Mouse (Mus musculus) ES-E14 (cell line): Measurements from ENCODE around the gene Ocrl. TPM values are rescaled to one million over a fixed set of nuclear protein-coding genes. Genes with fewer than 3 reads are reported as not detected.

Experiments used
- DNase-seq: peaks from one replicate; pipeline ENCODE4 v3.0.0-alpha.2; 2013; ENCODE audit warnings: low read depth, low spot score
- H3K27ac ChIP-seq: 2 replicates; pipeline ENCODE4 v1.5.1; 2012; ENCODE audit warnings: low read depth, mild to moderate bottlenecking, low read length, moderate library complexity, mixed read lengths; ENCODE audit not compliant: poor library complexity, insufficient read depth, severe bottlenecking
- H3K36me3 ChIP-seq: 2 replicates; pipeline ENCODE4 v1.6.1; 2012; ENCODE audit warnings: mild to moderate bottlenecking, low read length, moderate library complexity, mixed read lengths; ENCODE audit not compliant: control insufficient read depth, poor library complexity, insufficient read depth, severe bottlenecking
- H3K4me1 ChIP-seq, 2 experiments: fragments of 150-350 bp in 1 of 2; sonication (generic) in 1 of 2; 2 replicates each; pipeline ENCODE4 v1.6.1; 2012; ENCODE audit warnings: low read length in 2 of 2, mild to moderate bottlenecking in 1 of 2, mixed read lengths in 1 of 2; ENCODE audit not compliant: control insufficient read depth in 2 of 2, insufficient read depth in 2 of 2, poor library complexity in 1 of 2
- H3K4me3 ChIP-seq, 2 experiments: fragments of 150-350 bp in 1 of 2; sonication (generic) in 1 of 2; 2 replicates each; pipeline ENCODE4 v1.5.1; 2012; ENCODE audit warnings: low read length in 2 of 2, low read depth in 1 of 2, mild to moderate bottlenecking in 1 of 2, mixed read lengths in 1 of 2; ENCODE audit not compliant: insufficient read depth in 1 of 2, poor library complexity in 1 of 2, severe bottlenecking in 1 of 2
- H3K9ac ChIP-seq: 2 replicates; pipeline ENCODE4 v1.6.1; 2012; ENCODE audit warnings: low read depth, mild to moderate bottlenecking, low read length, mixed read lengths; ENCODE audit not compliant: poor library complexity, insufficient read depth, severe bottlenecking
- H3K9me3 ChIP-seq: fragments of 150-350 bp; sonication (generic); 2 replicates; pipeline ENCODE4 v1.6.1; 2012; ENCODE audit warnings: low read depth, mild to moderate bottlenecking, low read length; ENCODE audit not compliant: control insufficient read depth, insufficient read depth
- CHD2 ChIP-seq: IDR thresholded peaks from 2 replicates; pipeline ENCODE4 v1.6.1; 2014; ENCODE audit warnings: mild to moderate bottlenecking, low read depth, low read length, inconsistent platforms
- HCFC1 ChIP-seq: IDR thresholded peaks from 2 replicates; pipeline ENCODE4 v1.6.1; 2012; ENCODE audit warnings: low read length, inconsistent platforms, borderline replicate concordance; ENCODE audit not compliant: insufficient read depth
- MAFK ChIP-seq: IDR thresholded peaks from 2 replicates; pipeline ENCODE4 v1.6.1; 2014; ENCODE audit warnings: mild to moderate bottlenecking, low read depth, low read length, inconsistent platforms; ENCODE audit not compliant: insufficient read depth
- ZC3H11A ChIP-seq: IDR thresholded peaks from 2 replicates; pipeline ENCODE4 v1.6.1; 2012; ENCODE audit warnings: low read depth, mild to moderate bottlenecking, inconsistent platforms, low read length, borderline replicate concordance
- ZNF384 ChIP-seq: IDR thresholded peaks from 2 replicates; pipeline ENCODE4 v1.6.1; 2012; ENCODE audit warnings: low read depth, low read length, inconsistent platforms
- in situ Hi-C, 2 experiments: fragments of 600-800 bp; cut with MboI; formaldehyde crosslinking; loops; one replicate each; pipeline ENCODE4 v1.15.1; 2025; ENCODE audit warnings: low sequenced_read_pairs in 2 of 2, inconsistent platforms in 1 of 2; ENCODE audit not compliant: unreplicated experiment in 2 of 2
- total RNA-seq: library from RNA; depleted of rRNA; stranded (reverse); fragments of 300-350 nt; gene quantifications from 2 replicates; pipeline ENCODE4 v1.2.3, GENCODE M21; 2012; rRNA removed

The Ocrl gene
- total RNA-seq, 1 experiment: 7.8 TPM

DNA sequence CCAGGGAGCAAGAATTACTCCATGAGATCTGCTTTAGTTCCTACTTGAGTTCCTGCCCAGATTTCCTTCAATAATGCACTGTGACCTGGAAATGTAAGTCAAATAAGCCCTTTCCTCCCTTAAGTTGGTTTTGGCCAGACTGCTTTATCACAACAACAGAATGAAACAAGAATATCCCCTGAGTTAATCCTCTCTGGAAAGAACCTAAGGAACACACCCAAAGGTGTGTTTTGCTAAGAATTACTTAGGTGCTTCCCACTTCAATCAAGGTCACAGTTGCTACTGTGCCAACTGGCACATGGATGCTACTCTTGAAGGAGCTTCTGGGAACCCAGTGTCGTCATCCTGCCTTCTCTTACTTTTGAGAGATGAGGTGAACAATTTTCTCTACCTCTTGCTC, 92.6 kb downstream of the Ocrl start:
- DNase-seq: no peak
- no peaks in the 10 kb centered on the region for H3K36me3 ChIP-seq
- in situ Hi-C loops: no loop called here

GRCm38 (mm10) chrX:48006062-48006461, 93.9 kb downstream of the Ocrl start:
- Histone ChIP-seq H3K4me1 (no peaks in the 10 kb centered on the region), H3K4me3 (no peak overlapping the region), H3K9ac (no peak overlapping the region), H3K27ac (no peak overlapping the region), H3K36me3 (no peaks in the 10 kb centered on the region), H3K9me3 (no peaks in the 10 kb centered on the region)
- no peak for DNase-seq
- in situ Hi-C loops: no loop called here
- no peak for TF ChIP-seq CHD2
- TF ChIP-seq ZNF384: no peak
- TF ChIP-seq HCFC1: no peak
- no peak for TF ChIP-seq MAFK
- TF ChIP-seq ZC3H11A: no peak

More for the DNA sequence above, 92.6 kb downstream of the Ocrl start:
- no peak overlapping the region for H3K27ac ChIP-seq
- H3K4me1 ChIP-seq: no peaks in the 10 kb centered on the region
- no peak overlapping the region for H3K4me3 ChIP-seq
- no peak overlapping the region for H3K9ac ChIP-seq
- no peak for TF ChIP-seq CHD2
- TF ChIP-seq HCFC1: no peak
- no peak for TF ChIP-seq ZC3H11A
- TF ChIP-seq ZNF384: no peak
- TF ChIP-seq MAFK: no peak
- no peaks in the 10 kb centered on the region for H3K9me3 ChIP-seq

- Histone ChIP-seq H3K27ac (no peak overlapping the region), H3K4me1 (no peaks in the 10 kb centered on the region), H3K36me3 (no peaks in the 10 kb centered on the region), H3K4me3 (no peak overlapping the region), H3K9me3 (no peaks in the 10 kb centered on the region), H3K9ac (no peak overlapping the region)
- no peak for DNase-seq
- no peak for TF ChIP-seq HCFC1
- no peak for TF ChIP-seq ZC3H11A
- TF ChIP-seq ZNF384: no peak
- no peak for TF ChIP-seq CHD2
- no peak for TF ChIP-seq MAFK
- in situ Hi-C loops: no loop called here
Measured at GRCm38 (mm10) chrX:48011656-48012055, 99.5 kb downstream of the Ocrl start.

Other genes starting within 250 kb of the Ocrl start
- gene Smarca1, start 19.4 kb upstream of the Ocrl start, total RNA-seq: 4.8 and 6.8 TPM in 2 replicates
- gene Apln, start 122.5 kb downstream of the Ocrl start, total RNA-seq: 0.95 and 1.7 TPM in 2 replicates
- gene Xpnpep2, start 196.3 kb downstream of the Ocrl start, total RNA-seq: 0.58 and 1.6 TPM in 2 replicates
- 0.54 TPM in 1 of 2 replicates, not detected in the other for gene Sash3, start 234.0 kb downstream of the Ocrl start, total RNA-seq